Mouse (Mus musculus) heart, adult 2 months (tissue): ENCODE measurements at regions not wholly inside any gene's neighbourhood (a gene's known extent, or its start where the extent isn't known, plus 50 kb on each side); places are given as distances from the start of the nearest gene placed in this dataset.

Experiments
- CTCF ChIP-seq: fragments of 200-600 bp; IDR thresholded peaks from 2 replicates; pipeline ENCODE4 v1.8.1; 2022; ENCODE audit warnings: antibody characterized with exemption, mild to moderate bottlenecking, moderate library complexity
- EP300 ChIP-seq: fragments of 200-500 bp; IDR thresholded peaks from 2 replicates; pipeline ENCODE4 v1.6.1; 2011; ENCODE audit warnings: low read depth, low read length, control low read depth; ENCODE audit not compliant: insufficient read depth
- POLR2A ChIP-seq: fragments of 200-500 bp; IDR thresholded peaks from 2 replicates; pipeline ENCODE4 v1.6.1; 2011; ENCODE audit warnings: mild to moderate bottlenecking, low read depth, low read length, control low read depth; ENCODE audit not compliant: insufficient read depth

DNA sequence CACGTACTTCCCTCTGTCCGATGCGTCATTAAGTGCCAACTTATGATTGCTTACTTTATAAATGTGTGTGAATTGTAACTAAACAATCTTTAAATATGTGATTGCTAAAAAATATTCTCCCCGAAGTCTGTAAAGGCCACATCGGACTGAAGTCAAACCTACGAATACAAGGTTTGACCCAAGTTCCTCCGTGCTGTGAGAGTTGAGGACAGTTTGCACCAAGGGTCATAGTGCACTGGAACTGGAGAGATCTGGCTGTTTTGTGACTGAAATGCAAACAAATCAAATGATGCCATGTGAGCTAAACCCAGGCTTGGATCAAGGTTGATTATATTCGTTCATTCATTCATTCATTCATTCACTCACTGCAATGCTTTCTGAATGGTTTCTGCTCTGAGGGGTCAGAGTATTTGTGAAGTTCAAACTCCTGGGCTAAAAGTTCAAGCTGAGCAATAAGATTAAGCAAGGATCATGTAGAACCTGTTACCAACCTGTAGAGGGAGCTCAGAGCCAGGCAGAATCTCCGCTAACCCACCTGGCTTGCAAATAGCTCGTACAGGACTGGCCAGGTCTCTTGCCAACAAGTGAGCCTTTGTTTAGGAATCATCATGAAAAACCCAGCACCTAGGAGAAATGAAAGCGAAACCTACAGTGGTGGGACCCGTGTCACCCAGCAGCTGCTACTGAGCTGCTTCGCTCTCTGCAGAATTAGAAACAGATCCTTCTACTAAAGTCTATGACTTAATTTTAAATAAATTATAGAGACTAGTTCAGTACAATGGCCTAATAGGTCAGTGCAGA lies 67.9 kb upstream of the Serbp1 start:
- peak; percentile 74; the same call in 1 of the 2 replicates for TF ChIP-seq EP300
- TF ChIP-seq POLR2A: no peak
- TF ChIP-seq CTCF: peak; percentile 89
